Mouse (Mus musculus): ENCODE measurements around the gene Sat2. TPM values are rescaled to one million over a fixed set of nuclear protein-coding genes. Genes with fewer than 3 reads are reported as not detected.

Sat2 gene
- total and polyA plus RNA-seq, 3 experiments, result not detected

DNA sequence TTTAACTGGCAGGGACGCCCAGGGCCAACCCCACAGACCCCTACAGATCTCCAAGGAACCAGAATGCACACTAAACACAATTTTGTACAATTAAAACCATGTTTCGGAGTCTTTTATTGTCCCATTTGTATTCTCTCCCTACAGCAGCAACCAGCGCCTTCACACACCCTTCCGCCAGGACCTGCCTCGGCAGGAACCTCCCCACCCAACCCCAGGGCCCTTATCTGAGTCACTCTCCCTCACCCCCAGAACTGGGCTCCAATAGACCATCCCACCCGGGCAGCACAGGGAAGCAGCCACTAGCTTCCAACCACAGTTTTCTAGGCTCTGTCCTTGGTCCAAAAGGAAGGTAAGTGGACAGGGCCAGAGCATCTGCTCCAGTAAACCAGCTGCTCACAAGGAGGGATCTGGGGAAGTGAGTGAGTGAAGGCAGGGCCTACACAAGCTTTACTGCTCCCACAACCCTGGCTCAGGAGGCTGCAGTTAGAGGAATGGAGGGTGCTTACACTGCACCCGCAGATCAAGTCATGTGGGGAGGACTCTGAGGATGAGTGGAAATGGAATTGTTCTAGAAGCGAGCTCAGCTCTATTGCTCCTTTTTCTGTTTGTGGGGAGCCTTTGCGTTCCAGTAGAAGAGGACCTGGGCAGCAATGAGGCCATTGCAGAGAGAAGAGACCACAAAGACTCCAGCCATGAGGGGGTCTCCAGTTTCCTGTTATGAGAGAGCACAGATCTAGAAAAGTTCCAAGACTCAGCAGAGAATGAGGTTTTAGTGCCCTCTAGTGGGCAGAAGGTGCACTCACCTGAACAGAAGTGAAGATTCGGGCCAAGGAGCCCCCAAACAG, 35.0 kb downstream of the Sat2 start:
- Histone ChIP-seq H3K27me3 (replicated peaks) (no peaks in the 10 kb centered on the region), H3K36me3 (replicated peaks in 1 of 2; ENCODE audit: control insufficient read depth in 1 of 2, insufficient read depth in 1 of 2, low read length in 1 of 2) (peaks cover 59 to 75% of the 10 kb centered on the region in 2 experiments), H3K4me3 (replicated peaks in 1 of 3; ENCODE audit: low read depth in 2 of 3, low read length in 2 of 3, poor library complexity in 1 of 3) (no peak overlapping the region), H3K79me2 (replicated peaks; ENCODE audit: control insufficient read depth, extremely low read depth, insufficient read depth, poor library complexity, severe bottlenecking) (peaks cover 21% of the 10 kb centered on the region), H3K4me1 (ENCODE audit: control insufficient read depth in 1 of 2, insufficient read depth in 2 of 2) (peaks cover 0 to 80% of the 10 kb centered on the region in 2 experiments; a peak in 2 of 4 replicates), H3K27ac (ENCODE audit: insufficient read depth, low read depth) (no peak overlapping the region), H3K9me3 (replicated peaks; ENCODE audit: low read length) (no peaks in the 10 kb centered on the region), H3K9ac (ENCODE audit: insufficient read depth, low read depth) (no peak overlapping the region), H3K4me2 (ENCODE audit: insufficient read depth, low read depth, poor library complexity, severe bottlenecking) (no peak overlapping the region)
- 0 out of 2 replicates have a peak, but pooled peaks have one; percentile 23 for TF ChIP-seq JUND (conservative IDR thresholded peaks at IDR 0.05; ENCODE audit: low read depth, low read length)
- peak; percentile 81 for TF ChIP-seq RAD21 (IDR thresholded peaks at IDR 0.05; ENCODE audit: low read depth, low read length)
- TF ChIP-seq NRF1 (IDR thresholded peaks at IDR 0.05; ENCODE audit: low read depth, low read length), result no peak
- TF ChIP-seq SMC3 (IDR thresholded peaks at IDR 0.05; ENCODE audit: low read depth, low read length), result peak; percentile 65
- no peak for TF ChIP-seq JUN (IDR thresholded peaks at IDR 0.05; ENCODE audit: insufficient read depth, low read depth, low read length)
- peak; percentile 91 to 97 for TF ChIP-seq CTCF (conservative IDR thresholded peaks at IDR 0.05 in 1 of 2, IDR thresholded peaks at IDR 0.05 in 1 of 2; ENCODE audit: low read depth in 2 of 2, low read length in 2 of 2)
- TF ChIP-seq POLR2A (IDR thresholded peaks at IDR 0.05; ENCODE audit: low read depth, low read length), result peak; percentile 30; the same call in 1 of the 2 replicates
- dilution Hi-C loops (cut with MboI; ENCODE audit: extremely low pct_ligation_motif_present, extremely low pct_unique_long_range_greater_than_20kb, low sequenced_read_pairs) (no loop called here), in situ Hi-C loops (cut with MboI; ENCODE audit: low pct_ligation_motif_present, low pct_unique_long_range_greater_than_20kb, low sequenced_read_pairs) (no loop called here)
- peak; percentile 73 for DNase-seq (ENCODE audit: extremely low read depth)

DNA sequence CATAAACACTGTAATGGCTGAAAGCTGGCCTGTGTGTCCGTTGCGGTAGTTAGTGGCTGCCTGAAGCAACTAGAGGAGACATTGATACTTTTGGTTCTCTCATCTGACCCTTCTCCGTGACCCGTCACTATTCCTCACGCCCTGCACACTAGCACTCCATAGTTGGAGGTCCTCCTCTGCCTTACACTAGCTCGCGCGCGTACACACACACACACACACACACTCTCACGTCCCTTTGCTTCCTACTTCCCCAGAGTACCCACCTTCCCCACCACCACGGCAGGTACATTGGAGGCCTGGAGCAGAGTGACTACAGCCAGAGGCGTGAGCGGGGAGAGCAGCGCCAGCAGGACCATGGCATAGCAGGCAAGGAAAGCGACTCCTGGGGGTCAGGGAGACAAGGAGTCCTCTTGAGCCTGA, 35.6 kb downstream of the Sat2 start:
- no peak for DNase-seq (ENCODE audit: extremely low read depth)
- Histone ChIP-seq H3K9me3 (replicated peaks; ENCODE audit: low read length) (no peaks in the 10 kb centered on the region), H3K4me2 (ENCODE audit: insufficient read depth, low read depth, poor library complexity, severe bottlenecking) (no peak overlapping the region), H3K9ac (ENCODE audit: insufficient read depth, low read depth) (no peak overlapping the region), H3K4me1 (ENCODE audit: control insufficient read depth in 1 of 2, insufficient read depth in 2 of 2) (peaks cover 0 to 78% of the 10 kb centered on the region in 2 experiments; a peak in 2 of 4 replicates), H3K27me3 (replicated peaks) (no peaks in the 10 kb centered on the region), H3K36me3 (replicated peaks in 1 of 2; ENCODE audit: control insufficient read depth in 1 of 2, insufficient read depth in 1 of 2, low read length in 1 of 2) (peaks cover 53 to 69% of the 10 kb centered on the region in 2 experiments), H3K27ac (ENCODE audit: insufficient read depth, low read depth) (no peak overlapping the region), H3K79me2 (replicated peaks; ENCODE audit: control insufficient read depth, extremely low read depth, insufficient read depth, poor library complexity, severe bottlenecking) (peaks cover 21% of the 10 kb centered on the region), H3K4me3 (replicated peaks in 1 of 3; ENCODE audit: low read depth in 2 of 3, low read length in 2 of 3, poor library complexity in 1 of 3) (no peak overlapping the region)
- no peak for TF ChIP-seq MAFK (IDR thresholded peaks at IDR 0.05; ENCODE audit: insufficient replicate concordance, low read length)
- TF ChIP-seq IRF4 (IDR thresholded peaks at IDR 0.05; ENCODE audit: low read depth, low read length), result no peak
- TF ChIP-seq HCFC1 (IDR thresholded peaks at IDR 0.05; ENCODE audit: low read depth, low read length), result no peak
- TF ChIP-seq RCOR1 (conservative IDR thresholded peaks at IDR 0.05; ENCODE audit: low read depth, low read length), result no peak
- no peak for TF ChIP-seq POLR2A (IDR thresholded peaks at IDR 0.05; ENCODE audit: low read depth, low read length)
- no peak for TF ChIP-seq E2F4 (IDR thresholded peaks at IDR 0.05; ENCODE audit: insufficient replicate concordance, low read depth, low read length)
- TF ChIP-seq CHD2 (IDR thresholded peaks at IDR 0.05; ENCODE audit: low read length), result no peak
- no peak for TF ChIP-seq RAD21 (IDR thresholded peaks at IDR 0.05; ENCODE audit: low read depth, low read length)
- no peak for TF ChIP-seq ZC3H11A (IDR thresholded peaks at IDR 0.05; ENCODE audit: low read depth, low read length)
- TF ChIP-seq BHLHE40 (IDR thresholded peaks at IDR 0.05; ENCODE audit: low read depth, low read length), result no peak
- no peak for TF ChIP-seq USF1 (IDR thresholded peaks at IDR 0.05; ENCODE audit: low read depth, low read length)
- no peak for TF ChIP-seq GABPA (IDR thresholded peaks at IDR 0.05; ENCODE audit: insufficient replicate concordance, low read depth, low read length)
- TF ChIP-seq EP300 (IDR thresholded peaks at IDR 0.05; ENCODE audit: low read length), result no peak
- TF ChIP-seq CTCF (conservative IDR thresholded peaks at IDR 0.05 in 1 of 2, IDR thresholded peaks at IDR 0.05 in 1 of 2; ENCODE audit: low read depth in 2 of 2, low read length in 2 of 2), result no peak
- no peak for TF ChIP-seq JUND (conservative IDR thresholded peaks at IDR 0.05; ENCODE audit: low read depth, low read length)
- TF ChIP-seq MAZ (IDR thresholded peaks at IDR 0.05; ENCODE audit: low read depth, low read length), result no peak
- TF ChIP-seq ZMIZ1 (IDR thresholded peaks at IDR 0.05; ENCODE audit: low read depth, low read length), result no peak
- TF ChIP-seq ETS1 (conservative IDR thresholded peaks at IDR 0.05; ENCODE audit: low read depth, low read length), result no peak
- in situ Hi-C loops (cut with MboI; ENCODE audit: low pct_ligation_motif_present, low pct_unique_long_range_greater_than_20kb, low sequenced_read_pairs) (no loop called here), dilution Hi-C loops (cut with MboI; ENCODE audit: extremely low pct_ligation_motif_present, extremely low pct_unique_long_range_greater_than_20kb, low sequenced_read_pairs) (no loop called here)

Measured in CH12.LX (cell line).